Mouse (Mus musculus) stomach, postnatal 0 days (tissue): ENCODE results near the gene Ccl1. TPM values are rescaled to one million over a fixed set of nuclear protein-coding genes. Genes with fewer than 3 reads are reported as not detected.

Source experiments
- ATAC-seq: fragments of 200-750 bp; cut with Nextera tagmentation; 2 replicates; pipeline ENCODE4 v1.8.0; 2017; ENCODE audit not compliant: low FRiP score, low TSS enrichment
- DNase-seq: peaks from one replicate; pipeline ENCODE4 v3.0.0-alpha.2; 2016; ENCODE audit warnings: low spot score
- H3K27ac ChIP-seq: fragments of 300-500 bp; sonication (generic); replicated peaks from 2 replicates; pipeline ENCODE4 v1.5.1; 2014; ENCODE audit warnings: mild to moderate bottlenecking, control low read depth
- H3K27me3 ChIP-seq: fragments of 300-500 bp; sonication (generic); 2 replicates; pipeline ENCODE4 v1.6.1; 2014; ENCODE audit warnings: low read length; ENCODE audit not compliant: control insufficient read depth, insufficient read depth
- H3K36me3 ChIP-seq: fragments of 300-500 bp; sonication (generic); 2 replicates; pipeline ENCODE4 v1.6.1; 2014; ENCODE audit warnings: low read length, mixed read lengths; ENCODE audit not compliant: control insufficient read depth, insufficient read depth
- H3K4me1 ChIP-seq: fragments of 300-500 bp; sonication (generic); replicated peaks from 2 replicates; pipeline ENCODE4 v1.6.1; 2014; ENCODE audit warnings: antibody characterized with exemption; ENCODE audit not compliant: control insufficient read depth, insufficient read depth
- H3K4me2 ChIP-seq: fragments of 300-500 bp; sonication (generic); replicated peaks from 2 replicates; pipeline ENCODE4 v1.6.1; 2014; ENCODE audit warnings: low read depth, mild to moderate bottlenecking, control low read depth, moderate library complexity
- H3K4me3 ChIP-seq: fragments of 300-500 bp; sonication (generic); 2 replicates; pipeline ENCODE4 v1.5.1; 2014; ENCODE audit warnings: low read depth, low read length, control low read depth
- H3K9ac ChIP-seq: fragments of 300-500 bp; sonication (generic); 2 replicates; pipeline ENCODE4 v1.6.1; 2014; ENCODE audit warnings: mild to moderate bottlenecking, low read length, control low read depth, mixed read lengths
- H3K9me3 ChIP-seq: fragments of 300-500 bp; sonication (generic); 2 replicates; pipeline ENCODE4 v1.6.1; 2016; ENCODE audit warnings: low read length; ENCODE audit not compliant: control insufficient read depth
- CTCF ChIP-seq: IDR thresholded peaks from 2 replicates; pipeline ENCODE4 v1.5.1; 2016; ENCODE audit warnings: antibody characterized with exemption, low read depth, mild to moderate bottlenecking, moderate library complexity
- EP300 ChIP-seq: optimal IDR thresholded peaks from 2 replicates; pipeline ENCODE3; 2016; ENCODE audit warnings: antibody characterized with exemption
- WGBS: fragments of 180-500 bp; shearing (Covaris S2); extraction: QIAGEN DNeasy Blood & Tissue Kit; methylation state at CpG from one replicate; pipeline ENCODE4 v1.1.7; 2014; 5-methylcytosine and 5-hydroxymethylcytosine counted together
- polyA plus RNA-seq: library from polyadenylated mRNA; unstranded; fragments of >200 nt; fragmentation: Nextera tagmentation; extraction: Ambion mirVana; gene quantifications from 2 replicates; pipeline ENCODE4 v1.2.1, GENCODE M21; 2015

The Ccl1 gene
- polyA plus RNA-seq, 1 experiment from 2014 or later, result not detected

DNA sequence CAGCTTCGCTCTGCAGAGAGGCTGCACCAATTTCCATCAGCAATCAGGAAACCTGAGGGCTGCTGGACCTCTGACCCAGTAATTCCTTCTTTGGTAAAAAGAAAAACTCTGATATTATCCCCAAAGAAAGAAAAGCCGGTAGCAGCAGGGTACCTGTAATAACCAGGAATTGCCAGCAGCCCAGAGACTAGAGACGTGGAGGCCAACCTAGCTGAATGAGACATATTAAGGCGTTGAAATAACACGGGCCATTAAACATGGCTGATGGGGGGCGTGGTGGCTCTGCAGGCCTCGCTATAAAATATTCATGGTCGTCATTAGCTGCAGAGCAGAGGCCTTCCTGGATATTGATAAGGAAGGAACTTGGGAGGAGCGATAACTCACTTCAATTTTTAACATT is 78.5 kb downstream of the Ccl1 start:
- WGBS, result 83% methylated on average over 9 of the region's 9 CpGs
- ATAC-seq (no peak), DNase-seq (no peak)
- no peaks in the 10 kb centered on the region for H3K9me3 ChIP-seq
- no peaks in the 10 kb centered on the region for H3K4me1 ChIP-seq
- H3K27ac ChIP-seq, result no peak overlapping the region
- H3K36me3 ChIP-seq, result no peaks in the 10 kb centered on the region
- no peak overlapping the region for H3K9ac ChIP-seq
- no peak overlapping the region for H3K4me2 ChIP-seq
- H3K27me3 ChIP-seq, result no peaks in the 10 kb centered on the region
- no peak for TF ChIP-seq CTCF
- TF ChIP-seq EP300, result no peak
- H3K4me3 ChIP-seq, result no peak overlapping the region

DNA sequence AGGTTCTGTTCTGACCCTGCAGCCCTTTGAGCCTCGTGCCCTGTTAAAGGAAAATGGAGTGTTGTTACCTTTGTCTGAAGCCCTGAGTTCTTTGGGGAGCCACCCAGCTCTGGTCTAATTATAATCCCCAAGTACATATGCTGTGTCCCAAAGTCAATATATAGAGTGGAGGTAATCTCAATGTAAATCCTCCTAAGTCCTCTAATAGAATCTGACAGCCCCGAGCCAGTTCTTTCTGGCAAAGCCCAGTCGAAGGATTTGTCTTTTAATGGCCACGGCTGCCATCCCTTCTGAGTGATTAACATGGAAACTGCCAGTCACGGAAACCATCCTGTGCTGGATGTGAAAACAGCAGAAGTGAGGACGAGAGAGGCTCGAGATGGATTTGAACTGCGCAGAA is 79.6 kb downstream of the Ccl1 start:
- H3K9me3 ChIP-seq, result no peaks in the 10 kb centered on the region
- no peaks in the 10 kb centered on the region for H3K36me3 ChIP-seq
- H3K4me2 ChIP-seq, result no peak overlapping the region
- no peak overlapping the region for H3K27ac ChIP-seq
- no peak for ATAC-seq
- DNase-seq, result no peak
- no peak overlapping the region for H3K9ac ChIP-seq
- H3K4me3 ChIP-seq, result no peak overlapping the region
- WGBS, result 42% methylated on average over 8 of the region's 8 CpGs
- no peaks in the 10 kb centered on the region for H3K27me3 ChIP-seq
- TF ChIP-seq CTCF (no peak), EP300 (no peak)
- H3K4me1 ChIP-seq, result no peaks in the 10 kb centered on the region

DNA sequence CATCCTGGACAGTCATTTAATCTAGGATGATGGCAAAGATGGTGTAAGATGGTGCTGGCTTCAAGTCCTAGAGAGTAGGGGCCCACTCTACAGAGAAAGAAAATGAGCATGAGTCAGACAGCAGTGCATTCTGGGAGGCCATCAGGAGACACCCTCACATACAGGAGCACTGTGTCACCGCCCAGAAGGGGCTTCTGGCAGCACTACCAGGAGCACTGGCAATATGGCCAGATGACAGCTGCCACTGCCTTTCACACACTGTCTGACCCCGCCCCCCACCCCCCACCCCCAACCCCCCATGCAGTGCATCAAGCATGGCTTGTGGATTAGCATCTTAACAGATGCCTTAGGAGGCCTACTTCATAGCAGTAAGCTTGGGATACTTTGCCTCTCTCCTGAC is 89.0 kb downstream of the Ccl1 start:
- DNase-seq (no peak), ATAC-seq (no peak)
- no peak overlapping the region for H3K4me2 ChIP-seq
- TF ChIP-seq CTCF (no peak), EP300 (no peak)
- 40% methylated on average over 2 of the region's 2 CpGs for WGBS
- H3K4me3 ChIP-seq, result no peak overlapping the region
- no peaks in the 10 kb centered on the region for H3K27me3 ChIP-seq
- no peaks in the 10 kb centered on the region for H3K9me3 ChIP-seq
- no peaks in the 10 kb centered on the region for H3K4me1 ChIP-seq
- no peaks in the 10 kb centered on the region for H3K36me3 ChIP-seq
- no peak overlapping the region for H3K9ac ChIP-seq
- no peak overlapping the region for H3K27ac ChIP-seq

DNA sequence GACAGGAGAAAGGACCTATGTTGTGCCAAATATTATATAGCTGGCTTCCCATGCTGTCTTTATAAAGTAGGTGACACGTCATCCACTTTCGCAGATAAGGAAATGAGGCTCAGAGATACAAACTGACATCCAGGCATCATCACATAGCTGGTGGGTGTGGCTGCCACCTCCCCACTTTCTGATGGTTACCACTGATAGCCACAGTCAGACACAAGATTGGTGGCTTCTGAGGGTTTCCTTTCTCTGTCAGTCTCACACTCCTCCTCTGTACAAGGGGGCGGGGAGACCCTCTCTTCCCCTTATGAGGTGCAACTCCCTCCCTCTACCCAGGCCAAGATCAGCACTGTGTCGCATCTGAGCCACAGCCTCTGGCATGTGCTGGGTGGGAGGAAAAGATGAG is 91.1 kb downstream of the Ccl1 start:
- H3K36me3 ChIP-seq, result no peaks in the 10 kb centered on the region
- WGBS, result 69% methylated on average over 4 of the region's 4 CpGs
- H3K4me2 ChIP-seq, result no peak overlapping the region
- no peak overlapping the region for H3K4me3 ChIP-seq
- DNase-seq (no peak), ATAC-seq (no peak)
- H3K9ac ChIP-seq, result no peak overlapping the region
- H3K4me1 ChIP-seq, result no peaks in the 10 kb centered on the region
- no peaks in the 10 kb centered on the region for H3K9me3 ChIP-seq
- H3K27me3 ChIP-seq, result no peaks in the 10 kb centered on the region
- no peak for TF ChIP-seq EP300
- no peak for TF ChIP-seq CTCF
- no peak overlapping the region for H3K27ac ChIP-seq

DNA sequence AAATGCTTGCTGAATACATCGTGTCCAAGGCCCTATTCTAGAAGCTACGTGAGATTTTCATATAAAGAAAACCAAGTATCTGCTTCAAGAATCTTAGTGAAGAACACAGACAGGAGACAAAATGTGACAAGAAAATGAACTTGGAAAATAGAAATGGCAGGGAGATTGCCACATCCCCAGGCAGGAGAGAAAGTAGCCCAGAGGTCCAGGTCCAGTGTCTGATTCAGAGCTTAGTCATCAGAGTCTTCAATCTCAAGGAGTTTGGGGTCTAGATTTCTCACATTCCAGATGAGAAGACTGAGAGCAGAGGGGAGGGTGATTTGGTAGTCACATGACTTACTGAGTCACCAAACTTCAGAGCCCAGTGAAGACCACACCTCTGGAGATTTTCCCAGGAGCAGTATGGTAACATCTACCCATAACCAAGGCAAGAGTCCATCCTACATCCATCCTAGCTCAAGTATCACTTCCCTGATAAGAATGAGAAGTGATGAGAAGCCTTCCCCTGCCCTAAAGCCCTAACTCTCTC is 98.5 kb downstream of the Ccl1 start:
- no peak overlapping the region for H3K4me3 ChIP-seq
- WGBS, result 93% methylated on average over 2 of the region's 2 CpGs
- no peak overlapping the region for H3K9ac ChIP-seq
- no peaks in the 10 kb centered on the region for H3K4me1 ChIP-seq
- ATAC-seq (no peak), DNase-seq (no peak)
- TF ChIP-seq CTCF, result no peak
- no peak for TF ChIP-seq EP300
- no peak overlapping the region for H3K27ac ChIP-seq
- H3K27me3 ChIP-seq, result no peaks in the 10 kb centered on the region
- H3K4me2 ChIP-seq, result no peak overlapping the region
- no peaks in the 10 kb centered on the region for H3K9me3 ChIP-seq
- no peaks in the 10 kb centered on the region for H3K36me3 ChIP-seq

DNA sequence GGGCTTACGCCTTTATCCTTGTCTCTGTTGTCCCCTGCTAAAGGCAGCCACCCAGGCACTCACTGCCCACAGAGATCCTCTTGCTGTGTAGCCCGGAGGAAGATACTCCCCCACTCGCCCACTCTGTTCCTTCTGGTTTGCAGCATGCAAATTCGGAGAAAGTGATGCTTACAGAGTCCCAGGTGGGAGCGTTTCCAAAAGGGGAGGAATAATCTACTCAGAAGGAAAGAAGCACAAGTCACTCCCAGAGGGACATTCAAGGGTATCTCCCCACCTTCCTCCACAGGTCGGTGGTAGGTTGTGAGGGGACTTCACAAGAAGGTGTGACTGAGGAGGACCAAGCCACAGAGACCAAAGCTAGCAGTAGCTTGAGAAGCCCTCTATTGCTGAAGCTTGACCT is 100.3 kb downstream of the Ccl1 start:
- no peaks in the 10 kb centered on the region for H3K36me3 ChIP-seq
- H3K4me1 ChIP-seq, result no peaks in the 10 kb centered on the region
- no peak for DNase-seq
- no peak overlapping the region for H3K27ac ChIP-seq
- ATAC-seq, result no peak
- no peaks in the 10 kb centered on the region for H3K9me3 ChIP-seq
- H3K4me2 ChIP-seq, result no peak overlapping the region
- no peak for TF ChIP-seq CTCF
- H3K9ac ChIP-seq, result no peak overlapping the region
- WGBS, result 91% methylated on average over 6 of the region's 6 CpGs
- H3K27me3 ChIP-seq, result no peaks in the 10 kb centered on the region
- H3K4me3 ChIP-seq, result no peak overlapping the region
